22 mouse cellular contexts compared by ENCODE assay signal in the genomic region with DNA sequence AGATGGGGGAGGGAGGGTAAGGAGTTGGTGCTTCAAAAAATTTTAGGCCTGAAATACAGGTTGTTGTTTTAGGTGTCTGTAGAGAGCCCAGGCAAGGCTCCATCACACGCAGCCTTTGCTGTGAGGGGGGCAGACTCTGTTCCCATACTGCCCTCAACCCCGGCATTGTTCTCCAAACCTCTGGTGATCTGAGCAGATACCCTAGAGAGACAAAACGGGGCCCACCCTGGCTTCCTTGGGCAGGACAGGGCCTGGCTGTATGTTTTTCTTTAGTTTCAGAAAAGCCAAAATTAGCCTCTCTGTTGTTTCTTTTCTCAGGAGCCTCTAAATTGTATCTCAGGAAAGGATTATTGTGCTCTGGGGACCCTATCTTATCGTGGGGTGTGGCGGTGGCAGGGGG. TPM values are rescaled to one million over a fixed set of nuclear protein-coding genes. Genes with fewer than 3 reads are reported as not detected.
A peak's percentile ranks its signal among the peaks of the same experiment; 100 is the strongest.
DNase-seq lines count a peak whose midpoint lies in the region; ATAC-seq and TF ChIP-seq lines count a peak whose summit lies in the region.
"Had no signal": no experiment of that assay in that cellular context is flagged by ENCODE, and none has a peak within 500 bp of the region (broad histone marks: within the 10 kb centered on the region; RNA-seq: fewer than 3 reads in every experiment).

No protein-coding gene starts in this region.

- no peak for TF ChIP-seq EP300 in liver, postnatal 0 days (IDR thresholded peaks at IDR 0.05; ENCODE audit: low read depth)

- no peak overlapping the region for H3K4me2 ChIP-seq in heart, embryonic 16.5 days (ENCODE audit: low read depth, low read length)
- no peak overlapping the region; the same call in 1 of the 2 replicates for H3K4me2 ChIP-seq in heart, embryonic 11.5 days
- H3K4me2 ChIP-seq in lung, embryonic 14.5 days = no peak overlapping the region
- H3K4me2 ChIP-seq in liver, postnatal 0 days (ENCODE audit: low read depth, low read length) = no peak overlapping the region
- H3K4me2 ChIP-seq: embryonic facial prominence, embryonic 12.5 days had no signal

- H3K9me3 ChIP-seq in heart, embryonic 16.5 days (replicated peaks; ENCODE audit: control insufficient read depth, low read length) = no peaks in the 10 kb centered on the region
- H3K9me3 ChIP-seq in heart, embryonic 11.5 days (replicated peaks; ENCODE audit: control insufficient read depth, low read length) = no peaks in the 10 kb centered on the region
- H3K9me3 ChIP-seq in lung, embryonic 14.5 days (ENCODE audit: low read depth, low read length) = no peaks in the 10 kb centered on the region
- no peaks in the 10 kb centered on the region for H3K9me3 ChIP-seq in liver, postnatal 0 days (ENCODE audit: low read length)
- H3K9me3 ChIP-seq: embryonic facial prominence, embryonic 12.5 days; kidney, embryonic 15.5 days; limb, embryonic 15.5 days; neural tube, embryonic 13.5 days had no signal

- peak overlapping the region; percentile 87 for H3K27ac ChIP-seq in gastrocnemius, adult 2 months
- H3K27ac ChIP-seq in heart, embryonic 16.5 days (ENCODE audit: low read length) = peak overlapping the region; percentile 61; the same call in 1 of the 2 replicates
- no peak overlapping the region for H3K27ac ChIP-seq in heart, embryonic 11.5 days (ENCODE audit: low read depth, low read length)
- peak overlapping the region; percentile 87 for H3K27ac ChIP-seq in lung, embryonic 14.5 days (ENCODE audit: low read depth)
- 0 out of 2 replicates have a peak overlapping the region, but pooled peaks have one; percentile 71 for H3K27ac ChIP-seq in liver, postnatal 0 days (ENCODE audit: low read depth)
- H3K27ac ChIP-seq: embryonic facial prominence, embryonic 12.5 days; limb, embryonic 15.5 days; neural tube, embryonic 13.5 days had no signal

- no peak for DNase-seq in gastrocnemius, adult 2 months
- DNase-seq in gastrocnemius, adult 8-10 months (ENCODE audit: low spot score in 2 of 2) = no peak
- DNase-seq in lung, embryonic 14.5 days = no peak
- no peak for DNase-seq in lung, postnatal 4 days
- no peak for DNase-seq in liver, postnatal 0 days
- no peak for DNase-seq in adrenal gland, postnatal 36 days
- DNase-seq: adrenal gland, adult 8-10 months; cerebellum, adult 2 months; cerebellum, postnatal 25 days; forebrain, postnatal 0 days; midbrain, embryonic 14.5 days; retina, postnatal 1 day; right cerebral cortex, postnatal 25 days; spleen, adult 18-20 months; thymus, postnatal 25 days had no signal

- peaks cover 2% of the 10 kb centered on the region; the same call in 1 of the 2 replicates for H3K27me3 ChIP-seq in heart, embryonic 16.5 days (ENCODE audit: control insufficient read depth, insufficient read depth, low read length)
- no peaks in the 10 kb centered on the region for H3K27me3 ChIP-seq in heart, embryonic 11.5 days (ENCODE audit: control insufficient read depth, insufficient read depth, low read length)
- no peaks in the 10 kb centered on the region for H3K27me3 ChIP-seq in lung, embryonic 14.5 days (ENCODE audit: insufficient read depth, low read length)
- no peaks in the 10 kb centered on the region for H3K27me3 ChIP-seq in liver, postnatal 0 days (ENCODE audit: insufficient read depth, low read length)
- H3K27me3 ChIP-seq: embryonic facial prominence, embryonic 12.5 days; kidney, embryonic 15.5 days; limb, embryonic 15.5 days; neural tube, embryonic 13.5 days had no signal

- intact Hi-C loops in gastrocnemius, adult 2 months (cut with DNase I) = no loop called here

- no peaks in the 10 kb centered on the region for H3K36me3 ChIP-seq in heart, embryonic 16.5 days (ENCODE audit: control insufficient read depth, insufficient read depth)
- no peaks in the 10 kb centered on the region for H3K36me3 ChIP-seq in heart, embryonic 11.5 days (ENCODE audit: control insufficient read depth, insufficient read depth, low read length)
- H3K36me3 ChIP-seq in lung, embryonic 14.5 days (ENCODE audit: insufficient read depth) = no peaks in the 10 kb centered on the region
- no peaks in the 10 kb centered on the region for H3K36me3 ChIP-seq in liver, postnatal 0 days (replicated peaks; ENCODE audit: insufficient read depth, low read length)
- H3K36me3 ChIP-seq: embryonic facial prominence, embryonic 12.5 days; kidney, embryonic 15.5 days; limb, embryonic 15.5 days; neural tube, embryonic 13.5 days had no signal

- ATAC-seq in heart, embryonic 16.5 days (replicated peaks; ENCODE audit: extremely low read depth, insufficient read depth, low FRiP score) = no peak
- ATAC-seq in heart, embryonic 11.5 days (replicated peaks; ENCODE audit: insufficient number of reproducible peaks, low FRiP score, low TSS enrichment) = no peak
- ATAC-seq in lung, embryonic 14.5 days (ENCODE audit: insufficient read depth) = no peak
- no peak for ATAC-seq in liver, postnatal 0 days
- ATAC-seq: activated CD4-positive, CD25-positive, alpha-beta regulatory T cell, adult 4 months; forebrain, postnatal 0 days had no signal

- peaks cover 15% of the 10 kb centered on the region for H3K4me1 ChIP-seq in heart, embryonic 16.5 days (ENCODE audit: control insufficient read depth, insufficient read depth, low read length)
- peaks cover 23% of the 10 kb centered on the region for H3K4me1 ChIP-seq in heart, embryonic 11.5 days (ENCODE audit: control insufficient read depth, insufficient read depth, low read length)
- peaks cover 13% of the 10 kb centered on the region for H3K4me1 ChIP-seq in lung, embryonic 14.5 days (ENCODE audit: insufficient read depth)
- peaks cover 22% of the 10 kb centered on the region for H3K4me1 ChIP-seq in liver, postnatal 0 days (ENCODE audit: insufficient read depth)

- TF ChIP-seq CTCF in gastrocnemius, adult 2 months (IDR thresholded peaks at IDR 0.05) = no peak
- TF ChIP-seq CTCF in lung, embryonic 14.5 days (IDR thresholded peaks at IDR 0.05; ENCODE audit: low read depth) = no peak
- no peak for TF ChIP-seq CTCF in liver, postnatal 0 days (IDR thresholded peaks at IDR 0.05; ENCODE audit: low read depth)

- 0 out of 2 replicates have a peak overlapping the region, but pooled peaks have one; percentile 2 for H3K9ac ChIP-seq in heart, embryonic 16.5 days (ENCODE audit: low read length)
- H3K9ac ChIP-seq in heart, embryonic 11.5 days (ENCODE audit: low read depth, low read length) = no peak overlapping the region
- no peak overlapping the region for H3K9ac ChIP-seq in lung, embryonic 14.5 days
- no peak overlapping the region for H3K9ac ChIP-seq in liver, postnatal 0 days (replicated peaks)
- H3K9ac ChIP-seq: embryonic facial prominence, embryonic 12.5 days; forebrain, postnatal 0 days; kidney, embryonic 15.5 days; limb, embryonic 15.5 days; neural tube, embryonic 13.5 days had no signal

- no peak overlapping the region for H3K4me3 ChIP-seq in gastrocnemius, adult 2 months
- no peak overlapping the region for H3K4me3 ChIP-seq in heart, embryonic 16.5 days (ENCODE audit: low read length)
- no peak overlapping the region for H3K4me3 ChIP-seq in heart, embryonic 11.5 days (ENCODE audit: low read depth, low read length)
- no peak overlapping the region for H3K4me3 ChIP-seq in lung, embryonic 14.5 days (ENCODE audit: low read depth, low read length)
- H3K4me3 ChIP-seq in liver, postnatal 0 days (ENCODE audit: low read depth, low read length) = no peak overlapping the region
- H3K4me3 ChIP-seq: embryonic facial prominence, embryonic 12.5 days; limb, embryonic 15.5 days; neural tube, embryonic 13.5 days had no signal

- 57% methylated on average over 5 of the region's 5 CpGs for WGBS in heart, embryonic 16.5 days
- 30% methylated on average over 5 of the region's 5 CpGs for WGBS in heart, embryonic 11.5 days (ENCODE audit: insufficient replicate concordance)
- WGBS in lung, embryonic 14.5 days = 66% methylated on average over 5 of the region's 5 CpGs
- WGBS in liver, postnatal 0 days (ENCODE audit: insufficient replicate concordance) = 47% methylated on average over 5 of the region's 5 CpGs

RNA-seq across cellular contexts. Expression of gene Tmem44, which starts 49.0 kb away (rescaled TPM):
- total RNA-seq in gastrocnemius, adult 2 months (2021) = 1 to 10 TPM; 1.7 to 2.1 TPM
- total RNA-seq in gastrocnemius, adult 8-10 months (2022) = 1 to 10 TPM in 3 of 4 experiments, under 1 TPM in 1; 0.82 to 1.6 (median 1.3) TPM
- polyA plus RNA-seq in heart, embryonic 16.5 days (2015; fragmentation: Nextera tagmentation; extraction: Ambion mirVana) = 19.3 and 21.5 TPM in 2 replicates
- 16.4 and 17.2 TPM in 2 replicates for polyA plus RNA-seq in heart, embryonic 11.5 days (2014; fragmentation: Nextera tagmentation; extraction: Ambion mirVana)
- 25.4 and 27.1 TPM in 2 replicates for polyA plus RNA-seq in lung, embryonic 14.5 days (2014; fragmentation: Nextera tagmentation; extraction: Ambion mirVana)
- polyA plus RNA-seq in liver, postnatal 0 days (2015; fragmentation: Nextera tagmentation; extraction: Ambion mirVana) = 0.73 and 0.89 TPM in 2 replicates
- total RNA-seq in adrenal gland, postnatal 36 days (2021) = 1 to 10 TPM; 3.7 to 4.7 TPM
